Mouse (Mus musculus): ENCODE data around the gene Manba.

- TF ChIP-seq MYOG (IDR thresholded peaks at IDR 0.05; ENCODE audit: control insufficient read depth in 1 of 3, insufficient read depth in 1 of 3, insufficient read length in 2 of 3, low read depth in 2 of 3) (peak in 1 of 3 experiments; percentile 7), POLR2AphosphoS2 (IDR thresholded peaks at IDR 0.05; ENCODE audit: insufficient read length, low read depth) (no peak), CEBPB (IDR thresholded peaks at IDR 0.05; ENCODE audit: insufficient read depth, poor library complexity, severe bottlenecking) (no peak), USF1 (IDR thresholded peaks at IDR 0.05; ENCODE audit: low read depth) (no peak)
Measured at GRCm38 (mm10) chr3:135519584-135519983, 34.2 kb downstream of the Manba start.
